In the genomic region with DNA sequence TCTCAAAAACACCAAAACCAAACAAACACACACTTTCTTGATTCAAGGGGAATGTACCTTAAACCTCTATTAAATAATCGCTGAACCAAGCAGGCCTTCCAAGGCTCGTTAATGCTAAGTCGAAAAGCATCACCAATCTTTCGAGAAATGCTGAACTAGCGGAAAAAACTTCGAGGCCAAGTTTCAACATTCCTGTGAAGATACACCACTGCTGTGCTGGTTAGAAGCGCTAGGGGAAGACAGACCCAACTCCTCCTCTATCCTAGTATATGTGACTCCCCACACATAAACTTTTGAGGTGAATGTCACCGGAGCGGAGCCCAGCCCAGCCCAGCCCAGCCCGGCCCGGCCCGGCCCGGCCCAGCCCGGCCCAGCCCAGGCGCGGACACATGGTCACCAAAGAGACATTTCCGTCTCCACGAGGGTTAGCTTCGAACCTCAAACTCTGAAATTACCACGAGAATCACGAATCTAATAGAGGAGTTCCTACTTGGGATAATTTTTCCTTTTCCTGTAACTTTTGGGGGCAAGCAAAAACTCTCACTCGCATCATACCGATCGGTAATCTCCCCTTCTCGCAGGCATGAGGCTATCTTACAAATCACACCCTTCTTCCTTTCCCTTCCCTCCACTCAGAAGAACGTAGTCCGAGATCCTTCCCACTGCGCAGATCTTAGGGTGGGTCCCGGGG, we compare ENCODE assay signal across 8 mouse cellular contexts. TPM values are rescaled to one million over a fixed set of nuclear protein-coding genes. Genes with fewer than 3 reads are reported as not detected.
DNase-seq lines count a peak whose midpoint lies in the region; ATAC-seq and TF ChIP-seq lines count a peak whose summit lies in the region.

No protein-coding gene starts in this region.

- peak; percentile 80 for DNase-seq in CD4-positive helper T cell, adult 2 months (ENCODE audit: low read depth, low spot score)
- DNase-seq in G1E (ENCODE audit: low spot score): no peak
- peak; percentile 86 for DNase-seq in kidney, postnatal 0 days (ENCODE audit: low spot score)
- no peak for DNase-seq in left cerebral cortex, adult 11 months (ENCODE audit: low spot score)
- DNase-seq in layer of hippocampus, postnatal 10 days (ENCODE audit: low spot score in 2 of 2): no peak
- DNase-seq in gastrocnemius, postnatal 36 days: no peak

- WGBS in forebrain, embryonic 15.5 days: 2% methylated on average over 29 of the region's 29 CpGs
- WGBS in kidney, postnatal 0 days: under 1% methylated on average over 28 of the region's 29 CpGs
- 5% methylated on average over 29 of the region's 29 CpGs for WGBS in midbrain, embryonic 12.5 days

- peak overlapping the region; percentile 79 for H3K4me2 ChIP-seq in forebrain, embryonic 15.5 days (replicated peaks)
- peak overlapping the region; percentile 84 for H3K4me2 ChIP-seq in kidney, postnatal 0 days (ENCODE audit: low read length)
- peak overlapping the region; percentile 80 for H3K4me2 ChIP-seq in midbrain, embryonic 12.5 days (replicated peaks)

- H3K9ac ChIP-seq in forebrain, embryonic 15.5 days (replicated peaks): peak overlapping the region; percentile 89
- H3K9ac ChIP-seq in kidney, postnatal 0 days (ENCODE audit: low read depth, low read length): peak overlapping the region; percentile 88
- H3K9ac ChIP-seq in midbrain, embryonic 12.5 days (replicated peaks): peak overlapping the region; percentile 88

- H3K27ac ChIP-seq in forebrain, embryonic 15.5 days (replicated peaks): peak overlapping the region; percentile 97
- H3K27ac ChIP-seq in kidney, postnatal 0 days: peak overlapping the region; percentile 97
- H3K27ac ChIP-seq in midbrain, embryonic 12.5 days (replicated peaks): peak overlapping the region; percentile 89

- H3K27me3 ChIP-seq in G1E (ENCODE audit: insufficient read depth, low read length): no peaks in the 10 kb centered on the region
- H3K27me3 ChIP-seq in forebrain, embryonic 15.5 days: 0 out of 2 replicates have a peak, but pooled peaks cover 3% of the 10 kb centered on the region
- H3K27me3 ChIP-seq in kidney, postnatal 0 days (ENCODE audit: insufficient read depth, low read length): no peaks in the 10 kb centered on the region
- H3K27me3 ChIP-seq in midbrain, embryonic 12.5 days: no peaks in the 10 kb centered on the region

- no peak for TF ChIP-seq CTCF in G1E (IDR thresholded peaks at IDR 0.05; ENCODE audit: low read depth, low read length)
- TF ChIP-seq CTCF in kidney, postnatal 0 days (IDR thresholded peaks at IDR 0.05; ENCODE audit: low read depth): 0 out of 2 replicates have a peak, but pooled peaks have one; percentile 3

- H3K4me3 ChIP-seq in G1E (ENCODE audit: low read depth, low read length): peak overlapping the region; percentile 82
- peak overlapping the region; percentile 88 for H3K4me3 ChIP-seq in forebrain, embryonic 15.5 days
- H3K4me3 ChIP-seq in kidney, postnatal 0 days (replicated peaks; ENCODE audit: low read depth, low read length): peak overlapping the region; percentile 94
- peak overlapping the region; percentile 90 for H3K4me3 ChIP-seq in midbrain, embryonic 12.5 days

- peaks cover 35% of the 10 kb centered on the region for H3K36me3 ChIP-seq in G1E (replicated peaks)
- H3K36me3 ChIP-seq in forebrain, embryonic 15.5 days: no peaks in the 10 kb centered on the region
- no peaks in the 10 kb centered on the region for H3K36me3 ChIP-seq in kidney, postnatal 0 days (ENCODE audit: insufficient read depth, low read length)
- H3K36me3 ChIP-seq in midbrain, embryonic 12.5 days: no peaks in the 10 kb centered on the region

- H3K9me3 ChIP-seq in G1E (replicated peaks): no peaks in the 10 kb centered on the region
- H3K9me3 ChIP-seq in forebrain, embryonic 15.5 days: no peaks in the 10 kb centered on the region
- no peaks in the 10 kb centered on the region for H3K9me3 ChIP-seq in kidney, postnatal 0 days (replicated peaks; ENCODE audit: low read length)
- H3K9me3 ChIP-seq in midbrain, embryonic 12.5 days: no peaks in the 10 kb centered on the region

- intact Hi-C loops in gastrocnemius, postnatal 36 days (cut with DNase I): no loop called here

- no peak for ATAC-seq in G1E (ENCODE audit: extremely low read depth, insufficient number of reproducible peaks, low FRiP score, poor library complexity, severe bottlenecking)
- ATAC-seq in forebrain, embryonic 15.5 days (replicated peaks): no peak
- ATAC-seq in kidney, postnatal 0 days (replicated peaks; ENCODE audit: low FRiP score, low read depth): no peak; the same call in 1 of the 2 replicates
- ATAC-seq in midbrain, embryonic 12.5 days (ENCODE audit: low FRiP score, low read depth): peak; percentile 2; the same call in 1 of the 2 replicates

- peaks cover 44% of the 10 kb centered on the region for H3K4me1 ChIP-seq in G1E (ENCODE audit: insufficient read depth, low read depth, low read length)
- peaks cover 46% of the 10 kb centered on the region for H3K4me1 ChIP-seq in forebrain, embryonic 15.5 days
- H3K4me1 ChIP-seq in kidney, postnatal 0 days (replicated peaks; ENCODE audit: insufficient read depth, low read length): peaks cover 30% of the 10 kb centered on the region
- H3K4me1 ChIP-seq in midbrain, embryonic 12.5 days: peaks cover 42% of the 10 kb centered on the region

RNA-seq across cellular contexts. Expression of a gene that starts 1.0 kb away (rescaled TPM):
- 54.3 and 64.5 TPM in 2 replicates for total RNA-seq in G1E (2014; fragmentation: Nextera tagmentation)
- 36.7 and 37.2 TPM in 2 replicates for total RNA-seq in G1E (2017)
- polyA plus RNA-seq in G1E (2012): 150 and 161 TPM in 2 replicates
- 26.3 and 30.9 TPM in 2 replicates for polyA plus RNA-seq in forebrain, embryonic 15.5 days (2015; fragmentation: Nextera tagmentation; extraction: Ambion mirVana)
- 38.0 and 40.4 TPM in 2 replicates for polyA plus RNA-seq in kidney, postnatal 0 days (2015; fragmentation: Nextera tagmentation; extraction: Ambion mirVana)
- 28.5 and 33.9 TPM in 2 replicates for polyA plus RNA-seq in midbrain, embryonic 12.5 days (2016; fragmentation: Nextera tagmentation; extraction: Ambion mirVana)
- total RNA-seq in layer of hippocampus, postnatal 10 days (2021): 10 to 100 TPM; 47.5 to 57.3 TPM
- total RNA-seq in gastrocnemius, postnatal 36 days (2021): 100 to 1,000 TPM; 141 to 150 TPM

RNA-seq across cellular contexts. Expression of a gene that starts 9.1 kb away (rescaled TPM):
- total RNA-seq in G1E (2014; fragmentation: Nextera tagmentation) (30.3 and 36.7 TPM in 2 replicates), G1E (2017) (7.6 and 8.3 TPM in 2 replicates)
- 14.3 and 15.5 TPM in 2 replicates for polyA plus RNA-seq in G1E (2012)
- 25.0 and 26.5 TPM in 2 replicates for polyA plus RNA-seq in forebrain, embryonic 15.5 days (2015; fragmentation: Nextera tagmentation; extraction: Ambion mirVana)
- polyA plus RNA-seq in kidney, postnatal 0 days (2015; fragmentation: Nextera tagmentation; extraction: Ambion mirVana): 14.6 and 16.1 TPM in 2 replicates
- polyA plus RNA-seq in midbrain, embryonic 12.5 days (2016; fragmentation: Nextera tagmentation; extraction: Ambion mirVana): 26.6 and 27.0 TPM in 2 replicates
- total RNA-seq in layer of hippocampus, postnatal 10 days (2021): 10 to 100 TPM; 28.6 to 33.0 TPM
- total RNA-seq in gastrocnemius, postnatal 36 days (2021): 1 to 10 TPM; 8.8 to 9.8 TPM

RNA-seq across cellular contexts. Expression of a gene that starts 50.4 kb away (rescaled TPM):
- not detected in 2 replicates for total RNA-seq in G1E (2014; fragmentation: Nextera tagmentation)
- not detected in 2 replicates for total RNA-seq in G1E (2017)
- not detected in 2 replicates for polyA plus RNA-seq in G1E (2012)
- 0.53 TPM in 1 of 2 replicates, not detected in the other for polyA plus RNA-seq in forebrain, embryonic 15.5 days (2015; fragmentation: Nextera tagmentation; extraction: Ambion mirVana)
- polyA plus RNA-seq in kidney, postnatal 0 days (2015; fragmentation: Nextera tagmentation; extraction: Ambion mirVana): 0.54 and 0.55 TPM in 2 replicates
- 0.31 TPM in 1 of 2 replicates, not detected in the other for polyA plus RNA-seq in midbrain, embryonic 12.5 days (2016; fragmentation: Nextera tagmentation; extraction: Ambion mirVana)
- under 1 TPM; 0.27 to 0.53 TPM for total RNA-seq in layer of hippocampus, postnatal 10 days (2021)
- total RNA-seq in gastrocnemius, postnatal 36 days (2021): not detected

Comparison
In these comparisons a context has a peak if more than half of its experiments do, and no peak if none do; other contexts are left out.
1. DNase-seq: peak in CD4-positive helper T cell, adult 2 months (single experiment) and kidney, postnatal 0 days (single experiment); none in G1E (single experiment), left cerebral cortex, adult 11 months (single experiment), layer of hippocampus, postnatal 10 days (0 of 2) and gastrocnemius, postnatal 36 days (0 of 2).
2. Peak in every context shown above with its lines, with median percentiles within 50 percentile points of each other: H3K4me3 ChIP-seq, H3K27ac ChIP-seq, H3K4me2 ChIP-seq and H3K9ac ChIP-seq.